Mouse (Mus musculus) lung, adult 2 months (tissue): ENCODE measurements around the gene Lipa.

Experiments used
- CTCF ChIP-seq: fragments of 200-500 bp; IDR thresholded peaks from 2 replicates; pipeline ENCODE4 v1.5.1; 2011; ENCODE audit warnings: mild to moderate bottlenecking, low read length, control low read depth; ENCODE audit not compliant: insufficient read depth
- POLR2A ChIP-seq: fragments of 200-500 bp; IDR thresholded peaks from 2 replicates; pipeline ENCODE4 v1.6.1; 2011; ENCODE audit warnings: low read depth, mild to moderate bottlenecking, control low read depth, low read length, borderline replicate concordance; ENCODE audit errors: extremely low read depth

DNA sequence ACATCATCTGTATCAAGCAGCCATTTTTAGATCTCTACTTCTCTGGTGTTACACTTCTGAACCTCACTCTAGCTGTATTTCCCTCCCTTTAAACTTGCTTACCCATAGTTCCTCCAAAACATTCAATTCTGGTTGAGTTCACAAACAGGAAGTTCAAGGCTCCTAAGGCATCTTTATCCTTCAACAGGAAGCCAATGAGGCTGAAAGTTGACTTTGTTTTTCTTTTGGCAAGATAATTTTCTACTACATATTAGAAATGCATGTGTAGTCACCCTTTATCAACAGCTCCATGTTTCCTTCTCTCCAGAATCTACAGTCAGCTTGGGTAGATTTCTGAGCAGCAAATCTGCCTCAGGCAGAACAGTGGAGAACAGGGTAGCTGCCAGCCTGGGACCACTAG lies 35.3 kb upstream of the Lipa start:
- TF ChIP-seq CTCF (no peak), POLR2A (no peak)
